Mouse (Mus musculus): Measurements from ENCODE around the gene Aanat.
"Not testable (repeated sequence)": the region's sequence is repeated elsewhere in the genome, so short reads cannot be mapped to it uniquely, and the experiment has no call there.

Gene Aanat

GRCm38 (mm10) chr11:116609965-116610630 lies 23.9 kb downstream of the Aanat start:
- DNase-seq (ENCODE audit: low read depth, low spot score): no peak

GRCm38 (mm10) chr11:116611168-116611567 lies 24.9 kb downstream of the Aanat start:
- not testable (repeated sequence) for DNase-seq (ENCODE audit: low read depth, low spot score)

GRCm38 (mm10) chr11:116611883-116612282 lies 25.7 kb downstream of the Aanat start:
- no peak for DNase-seq (ENCODE audit: low read depth, low spot score)

- DNase-seq (ENCODE audit: low read depth, low spot score): no peak
Observed at GRCm38 (mm10) chr11:116612554-116612953, 26.3 kb downstream of the Aanat start.

- no peak for DNase-seq (ENCODE audit: low read depth, low spot score)
Observed at GRCm38 (mm10) chr11:116613234-116613633, 27.0 kb downstream of the Aanat start.

GRCm38 (mm10) chr11:116615735-116616437 lies 29.7 kb downstream of the Aanat start:
- DNase-seq (ENCODE audit: low read depth, low spot score): peak; percentile 74

GRCm38 (mm10) chr11:116616438-116617118 lies 30.3 kb downstream of the Aanat start:
- DNase-seq (ENCODE audit: low read depth, low spot score): no peak

GRCm38 (mm10) chr11:116617641-116618040 lies 31.4 kb downstream of the Aanat start:
- DNase-seq (ENCODE audit: low read depth, low spot score): no peak

- DNase-seq (ENCODE audit: low read depth, low spot score): no peak
Observed at GRCm38 (mm10) chr11:116618666-116619065, 32.4 kb downstream of the Aanat start.

- DNase-seq (ENCODE audit: low read depth, low spot score): no peak
Observed at GRCm38 (mm10) chr11:116619156-116619555, 32.9 kb downstream of the Aanat start.

GRCm38 (mm10) chr11:116619561-116619960 lies 33.3 kb downstream of the Aanat start:
- no peak for DNase-seq (ENCODE audit: low read depth, low spot score)

GRCm38 (mm10) chr11:116620073-116620472 lies 33.8 kb downstream of the Aanat start:
- DNase-seq (ENCODE audit: low read depth, low spot score): peak; percentile 67

GRCm38 (mm10) chr11:116620559-116621253 lies 34.5 kb downstream of the Aanat start:
- no peak for DNase-seq (ENCODE audit: low read depth, low spot score)

- no peak for DNase-seq (ENCODE audit: low read depth, low spot score)
Observed at GRCm38 (mm10) chr11:116621258-116621704, 35.0 kb downstream of the Aanat start.

GRCm38 (mm10) chr11:116623281-116624124 lies 37.3 kb downstream of the Aanat start:
- no peak for DNase-seq (ENCODE audit: low read depth, low spot score)

GRCm38 (mm10) chr11:116624131-116624832 lies 38.0 kb downstream of the Aanat start:
- peak; percentile 96 for DNase-seq (ENCODE audit: low read depth, low spot score)

GRCm38 (mm10) chr11:116625081-116626000 lies 39.1 kb downstream of the Aanat start:
- peak; percentile 94 for DNase-seq (ENCODE audit: low read depth, low spot score)

- DNase-seq (ENCODE audit: low read depth, low spot score): no peak
Observed at GRCm38 (mm10) chr11:116626299-116627071, 40.3 kb downstream of the Aanat start, which contains the start of gene Rhbdf2. Rhbdf2 (minus strand) TSS chr11:116627019.
